Mouse (Mus musculus): Measurements from ENCODE around the gene Prrc2a.
A peak's percentile ranks its signal among the peaks of the same experiment; 100 is the strongest.

The Prrc2a gene

DNA sequence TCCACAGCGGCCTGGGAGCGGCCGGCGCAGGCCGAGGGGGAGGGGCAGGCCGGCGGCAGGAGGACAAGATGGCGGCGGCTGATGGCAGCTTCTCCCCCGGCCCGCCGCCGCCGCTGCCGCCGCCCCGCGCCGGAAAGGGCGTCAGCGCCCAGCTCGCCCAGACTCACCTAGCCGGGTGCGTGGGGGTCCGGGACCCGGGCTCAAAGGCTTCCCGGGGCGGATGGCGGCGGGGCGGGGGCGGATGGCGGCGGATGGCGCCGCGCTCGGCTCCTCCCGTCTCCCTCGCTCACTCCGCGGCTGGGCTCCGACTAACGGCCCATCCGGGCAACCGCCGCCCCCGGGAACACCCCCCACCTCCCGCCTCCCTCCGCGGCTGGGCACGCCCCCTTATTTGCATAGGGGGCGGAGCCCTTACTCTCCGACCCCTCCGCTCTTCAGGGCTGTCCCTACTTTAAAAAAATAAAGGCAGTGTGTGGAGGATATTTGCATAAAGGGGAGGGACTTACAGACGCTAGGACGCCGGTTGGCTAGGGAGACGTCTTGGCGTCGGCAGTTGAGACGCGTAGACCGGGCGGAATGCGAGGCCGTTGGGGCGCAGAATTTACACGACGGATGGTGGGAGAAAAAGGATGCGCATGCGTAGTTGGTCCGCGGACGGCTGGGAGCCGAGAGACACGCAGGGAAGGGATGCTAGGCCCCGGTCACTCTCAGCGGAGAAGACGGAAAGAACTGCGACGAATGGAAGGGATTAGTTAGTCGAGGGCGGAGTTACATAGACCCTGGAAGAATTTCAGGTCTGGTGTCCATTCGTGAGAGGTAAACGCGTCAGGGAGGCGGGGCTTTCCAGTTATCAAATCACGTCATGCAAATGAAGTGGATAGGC is at the start of gene Prrc2a:
Gene Prrc2a, minus strand, starts transcription at position 330 of the 883 bp plus-strand sequence.
- peak; percentile 100 for DNase-seq (ENCODE audit: low read depth, low spot score)

DNA sequence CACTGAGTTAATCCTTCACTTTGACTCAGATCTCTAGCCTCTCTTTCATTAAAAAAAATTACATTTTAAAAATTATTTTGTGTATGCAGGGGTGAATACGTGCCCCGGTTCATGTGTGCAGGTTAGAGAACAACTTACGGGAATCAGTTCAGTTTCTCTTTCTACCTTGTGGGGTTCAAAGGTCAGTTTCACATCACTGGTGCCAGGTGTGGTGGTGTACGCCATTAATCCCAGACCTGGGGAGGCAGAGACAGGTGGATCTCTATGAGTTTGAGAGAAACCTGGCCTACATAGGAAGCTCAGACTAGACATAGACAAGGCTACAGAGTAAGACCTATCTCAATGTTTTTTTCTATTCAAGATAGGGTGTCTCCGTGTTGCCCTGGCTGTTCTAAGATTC is 48.4 kb upstream of the Prrc2a start:
- no peak for DNase-seq (ENCODE audit: low read depth, low spot score)

DNA sequence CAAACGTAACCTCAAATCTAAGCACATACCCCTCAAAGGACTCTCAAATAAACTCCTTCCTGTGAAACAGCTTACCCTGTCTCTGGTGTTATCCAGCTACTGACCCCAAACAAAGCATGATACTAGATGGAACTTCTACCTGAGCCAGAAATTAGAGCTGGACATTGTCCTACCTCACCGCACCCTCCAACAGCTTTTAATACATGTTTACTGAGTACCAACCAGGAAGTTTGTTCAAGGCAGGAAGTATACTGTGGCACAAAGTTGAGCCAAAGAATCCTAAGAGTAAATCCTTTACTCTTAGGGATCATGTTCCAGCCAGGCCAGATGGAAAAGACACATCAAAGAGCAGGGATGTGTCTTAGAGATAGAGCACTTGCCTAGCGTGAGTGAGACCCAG is 45.9 kb upstream of the Prrc2a start:
- DNase-seq (ENCODE audit: low read depth, low spot score): no peak

DNA sequence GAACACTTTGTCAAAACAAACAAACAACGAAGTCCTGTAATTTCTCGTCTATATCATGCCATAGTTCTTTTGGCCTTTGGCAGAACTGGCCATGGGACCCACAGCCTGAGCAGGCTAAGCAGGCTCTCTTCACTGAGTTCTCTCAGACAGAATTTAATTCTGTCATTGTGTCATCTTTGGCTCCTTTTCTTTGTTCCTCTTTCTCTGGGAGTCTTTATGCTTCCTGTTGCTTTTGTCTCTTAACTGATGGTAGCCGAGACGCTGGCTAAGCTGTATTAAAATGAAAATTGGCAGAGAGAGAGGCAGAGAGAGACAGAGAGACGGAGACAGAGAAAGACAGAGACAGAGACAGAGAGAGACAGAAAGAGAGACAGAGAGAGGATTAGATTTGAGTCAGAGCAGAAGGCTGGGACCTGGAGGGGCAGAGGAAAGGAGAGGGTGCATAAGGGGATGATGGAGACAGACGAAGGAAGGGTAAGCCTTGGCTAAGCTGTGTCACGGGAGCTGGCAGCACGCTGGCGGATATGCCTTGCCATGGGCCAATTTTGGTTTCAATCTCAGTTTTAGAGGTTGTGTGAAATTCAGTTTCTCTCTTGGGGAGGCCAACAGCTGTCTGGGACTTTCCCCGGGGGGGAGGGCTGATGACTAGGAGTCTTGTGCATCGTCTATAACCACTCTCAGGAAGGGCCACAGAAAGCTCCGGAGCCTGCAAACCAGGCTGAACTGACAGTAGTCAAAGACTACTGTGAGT is 45.3 kb upstream of the Prrc2a start:
- no peak for DNase-seq (ENCODE audit: low read depth, low spot score)

DNA sequence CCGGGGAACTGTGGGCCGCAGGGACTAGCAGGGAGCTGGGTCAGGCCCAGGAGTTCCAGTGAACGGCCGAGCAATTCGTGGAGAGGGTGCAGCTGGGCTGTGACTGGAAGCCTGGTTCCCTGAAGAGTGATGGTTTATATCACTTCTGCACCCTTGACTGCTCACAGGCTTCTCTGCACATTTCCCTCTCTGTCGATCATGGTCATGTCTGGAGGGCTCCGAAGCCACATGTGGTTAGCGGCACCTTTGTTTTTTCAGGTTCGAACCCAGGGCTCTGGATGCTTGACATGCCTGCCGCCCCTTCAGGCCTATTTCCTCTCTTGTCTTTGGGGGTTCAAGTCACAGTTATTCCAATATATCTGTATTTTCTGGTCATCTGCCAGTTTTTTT is 40.7 kb upstream of the Prrc2a start:
- DNase-seq (ENCODE audit: low read depth, low spot score): no peak

DNA sequence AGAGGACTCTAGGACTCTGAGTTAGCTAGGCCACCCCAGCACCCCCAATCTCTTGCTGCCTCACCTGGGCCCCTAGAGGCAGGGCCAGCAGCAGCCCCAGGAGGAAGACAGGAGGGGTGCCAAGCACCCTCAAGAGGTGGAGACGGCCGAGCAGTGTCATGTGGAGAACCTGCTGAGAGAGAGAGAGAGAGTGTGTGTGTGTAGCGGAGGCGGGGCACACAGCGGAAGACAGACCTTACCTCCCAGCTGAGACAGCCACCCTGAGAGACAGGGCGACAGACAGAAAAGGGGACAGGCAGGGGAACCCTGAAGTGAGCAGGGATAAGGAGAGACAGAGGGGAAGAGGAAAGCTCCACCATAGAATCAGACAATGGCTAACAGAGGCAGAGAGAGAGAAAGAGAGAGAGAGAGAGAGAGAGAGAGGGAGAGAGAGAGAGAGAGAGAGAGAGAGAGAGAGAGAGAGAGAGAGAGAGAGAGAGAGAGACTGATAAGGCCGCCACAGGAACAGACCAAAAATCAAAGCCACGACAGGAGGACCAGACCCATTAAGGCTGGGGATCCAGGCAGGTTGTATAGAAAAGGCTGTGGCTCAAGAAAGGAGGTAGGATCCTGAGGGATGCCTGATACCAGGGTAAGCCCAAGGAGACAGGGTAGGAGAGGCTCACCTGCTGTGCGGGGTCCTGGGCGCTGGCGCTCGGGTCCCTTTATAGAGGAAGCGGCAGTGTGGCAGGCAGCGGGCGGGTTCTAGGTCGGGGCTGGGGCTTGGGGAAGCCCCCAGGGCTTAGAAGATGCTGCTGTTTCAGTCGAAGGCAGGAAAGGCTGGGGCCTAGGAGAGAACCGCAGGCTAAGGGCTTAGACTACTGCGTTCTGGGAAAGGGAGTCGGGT is 40.0 kb upstream of the Prrc2a start, which contains the start of gene Lta:
Gene Lta, minus strand, starts transcription at position 858 of the 886 bp plus-strand sequence.
- peak; percentile 22 for DNase-seq (ENCODE audit: low read depth, low spot score)

DNA sequence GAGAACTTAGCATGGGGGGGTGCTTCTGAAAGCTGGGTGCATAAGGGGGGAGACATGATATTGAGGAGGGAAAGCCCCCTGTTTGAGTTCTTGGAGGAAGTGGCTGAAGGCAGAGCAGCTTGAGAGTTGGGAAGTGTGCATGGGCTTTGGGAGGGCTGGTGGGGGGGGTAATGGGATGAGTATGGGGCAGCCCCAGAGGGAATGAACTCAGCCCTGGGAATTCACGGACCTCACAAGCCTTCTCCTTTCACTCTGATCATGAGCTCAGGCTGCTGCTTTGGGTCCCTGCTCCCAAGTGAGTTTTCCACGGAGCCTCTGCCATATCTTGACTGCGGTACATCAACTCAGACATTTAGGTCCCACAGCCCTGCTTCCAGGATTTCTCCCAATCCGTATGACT is 37.7 kb upstream of the Prrc2a start:
- no peak for DNase-seq (ENCODE audit: low read depth, low spot score)

DNA sequence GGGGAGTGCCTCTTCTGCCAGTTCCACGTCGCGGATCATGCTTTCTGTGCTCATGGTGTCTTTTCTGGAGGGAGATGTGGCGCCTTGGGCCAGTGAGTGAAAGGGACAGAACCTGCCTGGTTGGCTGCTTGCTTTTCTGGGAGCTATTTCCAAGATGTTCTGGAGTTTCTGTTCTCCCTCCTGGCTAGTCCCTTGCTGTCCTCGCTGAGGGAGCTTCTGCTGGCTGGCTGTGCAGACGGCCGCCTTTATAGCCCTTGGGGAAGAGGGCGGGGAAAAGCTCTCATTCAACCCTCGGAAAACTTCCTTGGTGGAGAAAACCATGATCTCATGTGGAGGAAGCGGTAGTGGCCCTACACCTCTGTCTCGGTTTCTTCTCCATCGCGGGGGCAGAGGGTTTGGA is 37.1 kb upstream of the Prrc2a start, which contains the start of gene Tnf:
Gene Tnf, minus strand, starts transcription at position 221 of the 400 bp plus-strand sequence.
- no peak for DNase-seq (ENCODE audit: low read depth, low spot score)

DNA sequence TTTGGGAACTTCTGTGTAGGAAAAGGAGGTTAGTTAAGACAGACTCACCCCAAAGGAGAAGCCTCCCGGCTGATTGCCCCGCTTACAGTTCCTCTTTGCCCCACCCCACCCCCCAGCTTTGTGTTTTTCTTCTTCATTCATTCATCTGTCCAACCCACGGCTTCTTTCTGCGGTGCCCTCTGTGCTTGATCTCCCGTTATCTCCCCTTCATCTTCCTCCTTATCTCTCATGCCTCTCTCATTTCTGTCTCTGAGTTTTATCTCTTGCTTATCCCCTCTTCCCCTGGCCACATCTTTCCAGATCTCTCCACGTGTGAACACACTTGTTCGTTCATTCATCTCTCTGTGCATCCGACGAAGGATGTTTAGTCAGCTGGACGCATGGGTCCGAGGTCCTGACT is 36.4 kb upstream of the Prrc2a start:
- DNase-seq (ENCODE audit: low read depth, low spot score): no peak

DNA sequence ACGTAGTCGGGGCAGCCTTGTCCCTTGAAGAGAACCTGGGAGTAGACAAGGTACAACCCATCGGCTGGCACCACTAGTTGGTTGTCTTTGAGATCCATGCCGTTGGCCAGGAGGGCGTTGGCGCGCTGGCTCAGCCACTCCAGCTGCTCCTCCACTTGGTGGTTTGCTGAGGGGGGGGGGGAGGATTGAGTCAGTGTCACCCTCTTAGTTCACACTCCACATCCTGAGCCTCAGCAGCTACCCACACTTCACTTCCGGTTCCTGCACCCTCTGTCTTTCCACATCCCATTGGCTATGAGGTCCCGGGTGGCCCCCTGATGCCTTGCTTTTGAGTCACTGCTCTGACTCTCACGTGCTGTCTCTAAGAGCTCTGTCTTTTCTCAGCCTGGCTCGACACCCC is 35.7 kb upstream of the Prrc2a start:
- DNase-seq (ENCODE audit: low read depth, low spot score): no peak

DNA sequence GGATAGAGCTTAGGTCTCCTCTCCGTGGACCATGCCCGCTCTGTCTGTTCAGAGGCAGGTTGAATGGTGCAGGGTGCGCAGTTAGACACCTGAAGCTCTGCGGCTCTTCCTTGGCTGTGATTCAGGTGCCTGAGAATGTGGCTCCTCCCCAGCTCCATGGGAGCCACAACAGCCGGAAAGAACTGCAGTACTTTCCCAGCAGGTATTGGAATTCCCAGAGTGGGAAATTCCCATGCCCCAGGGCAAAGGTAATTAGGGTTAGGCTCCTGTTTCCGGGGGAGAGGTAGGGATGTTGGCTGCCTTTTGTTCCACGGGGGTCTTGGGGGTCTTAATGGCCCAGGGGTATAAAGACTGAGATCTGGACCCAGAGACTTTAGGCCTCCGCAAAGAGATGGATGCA is 34.2 kb upstream of the Prrc2a start:
- peak; percentile 73 for DNase-seq (ENCODE audit: low read depth, low spot score)

DNA sequence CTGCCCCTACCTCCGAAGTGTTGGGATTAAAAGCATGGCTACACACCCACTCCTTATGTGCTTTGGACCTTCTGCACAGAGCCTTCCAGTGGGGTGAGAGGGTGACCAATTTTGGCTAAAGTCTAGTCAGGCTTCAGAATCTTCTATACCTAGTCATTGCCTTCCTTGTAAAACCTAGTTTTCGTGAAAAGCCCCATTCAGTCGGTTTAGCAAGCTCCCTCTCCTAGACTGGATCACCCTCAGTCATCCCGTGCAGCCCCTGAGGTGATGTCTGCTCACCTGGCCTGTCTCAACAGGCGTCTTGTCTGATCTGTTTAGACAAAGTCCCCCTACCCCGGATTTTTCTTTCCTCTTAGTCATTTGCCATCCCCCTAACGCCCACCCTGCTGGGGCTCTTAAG is 33.3 kb upstream of the Prrc2a start:
- DNase-seq (ENCODE audit: low read depth, low spot score): no peak

DNA sequence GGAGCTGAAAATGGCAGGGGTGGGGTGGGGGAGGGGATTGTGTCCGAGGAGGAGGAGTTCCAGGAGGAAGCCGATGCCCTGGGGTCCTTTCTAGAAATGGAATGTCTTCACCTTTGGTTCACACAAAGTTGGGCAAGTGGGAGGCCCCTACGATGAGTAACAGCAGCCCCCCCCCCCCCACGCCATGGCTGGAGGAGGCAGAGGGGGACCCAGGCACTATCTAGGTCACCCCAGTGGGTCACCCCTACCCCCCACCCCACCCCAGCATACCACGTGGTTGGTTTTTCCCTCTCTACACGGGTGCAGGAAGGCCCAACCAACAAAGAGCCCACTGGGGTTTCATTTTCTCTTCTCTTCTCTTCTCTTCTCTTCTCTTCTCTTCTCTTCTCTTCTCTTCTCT is 32.4 kb upstream of the Prrc2a start:
- no peak for DNase-seq (ENCODE audit: low read depth, low spot score)

DNA sequence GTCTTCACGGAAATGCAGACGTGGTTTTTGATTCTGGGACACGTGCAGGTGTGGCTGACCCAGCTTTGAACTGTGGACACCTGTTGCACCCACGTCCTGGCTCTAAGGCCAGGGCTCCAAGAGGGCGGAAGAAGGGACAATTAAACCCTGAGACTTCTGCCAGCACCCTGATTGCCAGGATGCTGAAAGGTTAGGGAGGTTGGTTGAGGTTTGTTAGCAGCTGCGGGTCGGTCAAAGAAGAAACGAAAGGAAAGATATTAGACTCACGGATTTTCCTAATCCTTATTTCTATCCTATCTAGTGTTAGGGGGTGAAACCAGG is 31.6 kb upstream of the Prrc2a start:
- no peak for DNase-seq (ENCODE audit: low read depth, low spot score)

DNA sequence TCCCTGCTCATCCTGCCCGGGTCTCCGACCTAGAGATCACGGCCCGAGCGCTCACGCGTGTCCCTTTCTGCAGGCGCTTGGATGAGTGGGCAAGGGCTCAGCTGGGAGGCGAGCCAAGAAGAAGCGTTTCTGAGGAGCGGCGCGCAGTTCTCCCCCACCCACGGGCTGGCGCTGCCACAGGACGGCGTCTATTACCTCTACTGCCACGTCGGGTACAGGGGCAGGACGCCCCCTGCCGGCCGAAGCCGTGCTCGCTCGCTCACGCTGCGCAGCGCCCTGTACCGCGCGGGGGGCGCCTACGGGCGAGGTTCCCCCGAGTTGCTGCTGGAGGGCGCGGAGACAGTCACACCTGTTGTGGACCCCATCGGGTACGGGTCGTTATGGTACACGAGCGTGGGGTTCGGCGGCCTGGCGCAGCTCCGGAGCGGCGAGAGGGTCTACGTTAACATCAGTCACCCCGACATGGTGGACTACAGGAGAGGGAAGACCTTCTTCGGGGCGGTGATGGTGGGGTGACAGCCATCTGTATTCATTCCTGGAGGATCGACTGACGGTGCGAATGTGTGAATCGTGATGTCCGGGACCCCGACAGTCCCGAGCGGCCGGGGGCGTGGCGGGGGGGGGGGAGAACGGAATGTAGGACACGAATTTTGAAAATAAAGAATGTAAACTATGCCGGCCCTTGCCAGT is 31.1 kb upstream of the Prrc2a start:
- peak; percentile 74 for DNase-seq (ENCODE audit: low read depth, low spot score)

DNA sequence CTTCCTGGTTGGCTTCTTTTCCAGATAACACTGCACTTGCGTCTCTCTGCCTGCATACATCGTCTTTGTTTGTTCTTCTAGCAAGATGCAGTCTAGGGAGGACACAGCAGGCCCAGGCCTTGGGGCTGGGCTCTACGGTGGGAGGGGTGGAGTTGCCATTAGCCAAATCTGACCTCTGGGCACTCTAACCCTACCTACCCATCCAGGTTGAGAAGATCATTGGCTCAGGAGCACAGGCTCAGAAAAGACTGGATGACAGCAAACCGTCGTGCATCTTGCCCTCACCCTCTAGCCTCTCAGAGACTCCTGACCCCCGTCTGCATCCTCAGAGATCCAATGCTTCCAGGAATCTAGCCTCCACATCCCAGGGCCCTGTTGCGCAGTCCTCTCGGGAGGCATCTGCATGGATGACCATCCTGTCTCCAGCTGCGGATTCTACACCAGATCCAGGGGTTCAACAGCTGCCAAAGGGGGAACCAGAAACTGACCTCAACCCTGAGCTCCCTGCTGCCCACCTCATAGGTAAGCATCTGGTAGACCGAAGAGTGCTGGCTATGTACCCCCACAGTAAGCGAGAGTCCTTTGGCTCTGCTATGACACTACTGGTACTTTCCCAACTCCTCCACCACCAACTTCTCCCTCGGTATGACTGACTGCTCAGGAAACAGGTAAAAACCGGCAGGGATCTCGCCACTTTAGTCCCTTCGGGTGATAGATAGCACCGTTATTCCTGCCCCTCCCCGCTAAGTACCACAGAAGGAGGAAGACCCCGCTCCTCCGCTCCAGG is 30.3 kb upstream of the Prrc2a start:
- no peak for DNase-seq (ENCODE audit: low read depth, low spot score)

DNA sequence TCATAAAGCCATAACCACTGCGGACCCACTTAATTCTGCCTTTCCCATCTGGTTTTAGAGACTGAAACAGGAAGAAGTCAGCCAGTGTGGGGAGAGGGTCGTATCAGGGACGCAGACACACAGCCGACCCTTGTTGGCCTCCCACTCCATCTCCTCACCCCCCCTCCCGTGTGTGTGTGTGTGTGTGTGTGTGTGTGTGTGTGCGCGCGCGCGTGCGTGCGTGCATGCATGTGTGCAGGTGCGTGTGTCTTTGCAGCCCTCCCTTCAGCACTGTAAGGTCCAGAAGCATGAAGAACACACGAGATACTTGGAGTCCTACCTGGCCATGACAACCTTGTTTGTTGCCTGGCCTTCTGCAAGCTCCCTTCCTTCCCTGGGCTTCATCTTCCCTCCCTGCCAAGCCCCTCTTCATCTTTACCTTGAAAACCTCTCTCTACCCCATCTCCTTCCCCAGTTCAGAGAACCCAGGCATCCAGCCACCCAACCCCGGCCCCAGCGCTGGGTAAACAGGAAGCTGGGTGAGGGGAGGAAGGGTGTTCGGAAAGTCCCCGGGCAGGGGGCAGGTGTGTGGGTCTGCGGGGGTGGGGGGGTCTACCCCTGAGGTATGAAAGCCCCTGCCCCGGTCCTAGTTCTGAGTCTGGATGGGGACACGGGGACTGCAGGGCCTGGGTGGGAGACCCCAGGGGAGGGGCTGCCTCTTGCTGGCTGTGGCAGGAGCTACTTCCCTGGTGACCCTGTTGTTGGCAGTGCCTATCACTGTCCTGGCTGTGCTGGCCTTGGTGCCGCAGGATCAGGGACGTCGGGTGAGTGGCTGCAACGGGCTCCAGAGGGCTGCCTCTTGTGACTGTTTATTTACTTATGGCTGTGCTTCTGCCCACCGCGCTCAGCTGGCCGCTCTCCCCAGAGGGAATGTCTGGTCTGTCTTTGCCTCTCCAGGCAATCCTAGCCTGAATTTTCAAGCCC is 29.5 kb upstream of the Prrc2a start, which contains the start of gene Ltb:
Gene Ltb, plus strand, starts transcription at position 559 of the 963 bp plus-strand sequence.
- no peak for DNase-seq (ENCODE audit: low read depth, low spot score)

DNA sequence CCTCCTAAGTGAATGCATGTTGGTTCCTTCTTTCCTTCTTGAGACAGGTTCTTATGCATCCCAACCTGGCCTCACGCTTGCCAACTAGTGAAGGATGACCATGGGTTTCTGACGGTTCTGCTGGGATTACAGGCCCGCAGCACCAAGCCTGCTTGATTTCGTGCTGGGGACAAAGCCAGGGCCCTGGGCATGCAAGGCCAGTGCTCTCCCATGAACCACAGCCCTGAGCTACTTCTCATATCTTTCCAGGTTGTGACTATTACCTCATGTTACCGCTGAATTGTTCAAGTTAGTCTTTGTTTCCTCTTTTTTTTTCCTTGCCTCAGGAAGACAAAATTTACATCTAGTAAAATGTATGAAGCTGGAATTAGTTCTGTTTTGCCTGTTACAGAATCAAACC is 28.2 kb upstream of the Prrc2a start:
- no peak for DNase-seq (ENCODE audit: low read depth, low spot score)

DNA sequence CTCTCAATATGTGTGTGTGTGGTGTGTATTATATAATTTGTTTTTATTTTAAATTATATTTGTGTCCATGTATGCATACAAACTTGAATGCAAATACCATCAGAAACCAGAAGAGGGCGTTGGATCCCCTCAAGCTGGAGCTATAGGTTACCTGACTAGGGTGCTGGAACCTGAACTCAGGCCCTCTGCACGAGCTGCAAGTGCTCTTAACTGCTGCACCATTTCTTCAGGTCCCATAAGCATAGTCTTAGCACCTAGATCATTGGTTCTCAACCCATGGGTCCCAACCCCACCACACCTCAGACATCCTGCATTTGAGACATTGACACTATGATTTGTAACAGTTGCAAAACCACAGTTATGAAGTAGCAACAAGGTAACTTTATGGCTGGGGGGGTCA is 27.0 kb upstream of the Prrc2a start:
- DNase-seq (ENCODE audit: low read depth, low spot score): peak; percentile 45
